Mouse (Mus musculus) CH12F3 (cell line): ENCODE data around the gene Pir.

Source experiments
- in situ Hi-C: fragments of 300-500 bp; cut with MboI; formaldehyde crosslinking; loops from 2 replicates; pipeline ENCODE4 v1.14.3; 2020; ENCODE audit warnings: low sequenced_read_pairs

Gene Pir

DNA sequence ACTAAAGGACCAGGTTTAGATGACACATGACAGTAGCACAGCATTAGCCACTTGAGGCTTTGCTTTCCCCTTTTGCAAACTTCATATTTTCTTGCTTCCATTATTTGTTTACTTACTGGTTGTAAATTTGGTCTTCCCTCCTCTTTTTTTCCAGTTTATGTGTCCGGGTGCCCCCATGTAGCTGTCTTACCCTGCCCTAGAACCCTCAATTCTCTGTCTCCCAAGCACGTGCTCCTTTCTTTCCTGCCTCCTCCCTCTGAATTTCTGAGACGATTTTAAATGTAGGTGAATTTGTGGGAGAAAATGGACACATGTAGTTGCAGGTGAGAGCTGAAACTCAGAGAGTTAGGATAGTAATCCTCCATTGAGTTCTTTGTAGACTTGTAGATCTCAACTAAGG is 151.3 kb downstream of the Pir start:
- in situ Hi-C loops, result no loop called here
